Mouse (Mus musculus) midbrain, embryonic 14.5 days (tissue): ENCODE measurements around the gene Taar7a. TPM values are rescaled to one million over a fixed set of nuclear protein-coding genes. Genes with fewer than 3 reads are reported as not detected.

Experiments
- ATAC-seq: fragments of 200-750 bp; cut with Nextera tagmentation; 2 replicates; pipeline ENCODE4 v1.8.0; 2017; ENCODE audit warnings: moderate number of reproducible peaks, moderate library complexity; ENCODE audit not compliant: low FRiP score, low TSS enrichment
- DNase-seq: peaks from one replicate; pipeline ENCODE4 v3.0.0-alpha.2; 2015
- H3K27ac ChIP-seq: fragments of 300-500 bp; sonication (generic); replicated peaks from 2 replicates; pipeline ENCODE4 v1.5.1; 2014; ENCODE audit warnings: mild to moderate bottlenecking, low read depth, low read length, moderate library complexity
- H3K27me3 ChIP-seq: fragments of 300-500 bp; sonication (generic); 2 replicates; pipeline ENCODE4 v1.6.1; 2014; ENCODE audit warnings: low read length, control low read depth, mixed read lengths; ENCODE audit not compliant: control insufficient read depth, insufficient read depth
- H3K36me3 ChIP-seq: fragments of 300-500 bp; sonication (generic); 2 replicates; pipeline ENCODE4 v1.6.1; 2014; ENCODE audit warnings: low read length, control low read depth; ENCODE audit not compliant: control insufficient read depth, insufficient read depth
- H3K4me1 ChIP-seq: fragments of 300-500 bp; sonication (generic); 2 replicates; pipeline ENCODE4 v1.6.1; 2014; ENCODE audit warnings: mild to moderate bottlenecking, antibody characterized with exemption, low read length, control low read depth; ENCODE audit not compliant: control insufficient read depth, insufficient read depth
- H3K4me2 ChIP-seq: fragments of 300-500 bp; sonication (generic); 2 replicates; pipeline ENCODE4 v1.6.1; 2014; ENCODE audit warnings: mild to moderate bottlenecking, low read length, moderate library complexity
- H3K4me3 ChIP-seq: fragments of 300-500 bp; sonication (generic); replicated peaks from 2 replicates; pipeline ENCODE4 v1.5.1; 2014; ENCODE audit warnings: low read depth, low read length
- H3K9ac ChIP-seq: fragments of 300-500 bp; sonication (generic); replicated peaks from 2 replicates; pipeline ENCODE4 v1.6.1; 2014; ENCODE audit warnings: mild to moderate bottlenecking, low read length, moderate library complexity
- H3K9me3 ChIP-seq: fragments of 300-500 bp; sonication (generic); 2 replicates; pipeline ENCODE4 v1.6.1; 2016; ENCODE audit warnings: low read length, control low read depth, mixed read lengths; ENCODE audit not compliant: control insufficient read depth
- WGBS: fragments of 180-500 bp; shearing (Covaris S2); extraction: QIAGEN DNeasy Blood & Tissue Kit; methylation state at CpG from one replicate; pipeline ENCODE4 v1.1.7; 2014; 5-methylcytosine and 5-hydroxymethylcytosine counted together
- polyA plus RNA-seq: library from polyadenylated mRNA; unstranded; fragments of >200 nt; fragmentation: Nextera tagmentation; extraction: Ambion mirVana; gene quantifications from 2 replicates; pipeline ENCODE4 v1.2.1, GENCODE M21; 2014

Gene Taar7a
- polyA plus RNA-seq, 1 experiment from 2014 or later, result not detected

- H3K4me3 ChIP-seq, result no peak overlapping the region
- H3K4me1 ChIP-seq, result no peaks in the 10 kb centered on the region
- DNase-seq (no peak), ATAC-seq (no peak)
- WGBS, result 80% methylated on average over 5 of the region's 5 CpGs
- H3K36me3 ChIP-seq, result no peaks in the 10 kb centered on the region
- no peaks in the 10 kb centered on the region for H3K9me3 ChIP-seq
- H3K27ac ChIP-seq, result no peak overlapping the region
- H3K4me2 ChIP-seq, result no peak overlapping the region
- H3K9ac ChIP-seq, result no peak overlapping the region
- H3K27me3 ChIP-seq, result no peaks in the 10 kb centered on the region
Observed at GRCm38 (mm10) chr10:23986419-23986818, 6.9 kb downstream of the Taar7a start.

GRCm38 (mm10) chr10:23985546-23985945 is 7.7 kb downstream of the Taar7a start, which contains the start of gene Taar6:
TSS of gene Taar6 (minus strand) at chr10:23985646.
- DNase-seq, result no peak
- Histone ChIP-seq H3K9ac (no peak within 1 kb of the TSS), H3K9me3 (no peaks in the 10 kb centered on the region), H3K4me2 (no peak within 1 kb of the TSS), H3K27me3 (no peaks in the 10 kb centered on the region), H3K36me3 (no peaks in the 10 kb centered on the region), H3K27ac (no peak within 1 kb of the TSS), H3K4me1 (no peaks in the 10 kb centered on the region), H3K4me3 (no peak within 1 kb of the TSS)
- WGBS, result 74% methylated on average over 8 of the region's 8 CpGs
- no peak for ATAC-seq

- Histone ChIP-seq H3K36me3 (no peaks in the 10 kb centered on the region), H3K4me3 (no peak overlapping the region), H3K9ac (no peak overlapping the region), H3K9me3 (no peaks in the 10 kb centered on the region), H3K4me2 (no peak overlapping the region), H3K4me1 (no peaks in the 10 kb centered on the region), H3K27ac (no peak overlapping the region), H3K27me3 (no peaks in the 10 kb centered on the region)
- DNase-seq, result peak; percentile 83
- WGBS, result 45% methylated on average over 16 of the region's 16 CpGs
- ATAC-seq, result peak; percentile 55; the same call in 1 of the 2 replicates
Observed at GRCm38 (mm10) chr10:23978901-23979705, 14.2 kb downstream of the Taar7a start.

- no peaks in the 10 kb centered on the region for H3K4me1 ChIP-seq
- H3K36me3 ChIP-seq, result no peaks in the 10 kb centered on the region
- WGBS, result 39% methylated on average over 4 of the region's 4 CpGs
- DNase-seq, result no peak
- no peak overlapping the region for H3K4me2 ChIP-seq
- no peak overlapping the region for H3K9ac ChIP-seq
- no peaks in the 10 kb centered on the region for H3K27me3 ChIP-seq
- ATAC-seq, result no peak
- H3K27ac ChIP-seq, result no peak overlapping the region
- H3K9me3 ChIP-seq, result no peaks in the 10 kb centered on the region
- no peak overlapping the region for H3K4me3 ChIP-seq
Observed at GRCm38 (mm10) chr10:23977958-23978357, 15.3 kb downstream of the Taar7a start.

- DNase-seq, result no peak
- Histone ChIP-seq H3K4me3 (no peak overlapping the region), H3K4me2 (no peak overlapping the region), H3K27ac (no peak overlapping the region), H3K9ac (no peak overlapping the region), H3K36me3 (no peaks in the 10 kb centered on the region), H3K27me3 (no peaks in the 10 kb centered on the region), H3K9me3 (no peaks in the 10 kb centered on the region), H3K4me1 (no peaks in the 10 kb centered on the region)
- WGBS, result 71% methylated on average over 5 of the region's 5 CpGs
- no peak for ATAC-seq
Observed at GRCm38 (mm10) chr10:23971256-23971655, 22.0 kb downstream of the Taar7a start.

GRCm38 (mm10) chr10:23970656-23971165 is 22.6 kb downstream of the Taar7a start, which contains the start of gene Taar5:
TSS of gene Taar5 (plus strand) at chr10:23970706.
- Histone ChIP-seq H3K27ac (no peak within 1 kb of the TSS), H3K4me1 (no peaks in the 10 kb centered on the region), H3K4me3 (no peak within 1 kb of the TSS), H3K27me3 (no peaks in the 10 kb centered on the region), H3K36me3 (no peaks in the 10 kb centered on the region), H3K9ac (no peak within 1 kb of the TSS), H3K4me2 (no peak within 1 kb of the TSS), H3K9me3 (no peaks in the 10 kb centered on the region)
- ATAC-seq (no peak), DNase-seq (no peak)
- 91% methylated on average over 11 of the region's 11 CpGs for WGBS

GRCm38 (mm10) chr10:23964921-23965610 is 28.2 kb downstream of the Taar7a start:
- DNase-seq (no peak), ATAC-seq (no peak)
- no peaks in the 10 kb centered on the region for H3K27me3 ChIP-seq
- no peak overlapping the region for H3K4me3 ChIP-seq
- no peak overlapping the region for H3K9ac ChIP-seq
- no peaks in the 10 kb centered on the region for H3K9me3 ChIP-seq
- H3K4me1 ChIP-seq, result no peaks in the 10 kb centered on the region
- no peak overlapping the region for H3K4me2 ChIP-seq
- no peaks in the 10 kb centered on the region for H3K36me3 ChIP-seq
- WGBS, result 92% methylated on average over 6 of the region's 6 CpGs
- H3K27ac ChIP-seq, result no peak overlapping the region

- no peak for ATAC-seq
Observed at GRCm38 (mm10) chr10:23963444-23963843, 29.8 kb downstream of the Taar7a start.

More at GRCm38 (mm10) chr10:23963444-23963843, 29.8 kb downstream of the Taar7a start:
- Histone ChIP-seq H3K4me2 (no peak overlapping the region), H3K9me3 (no peaks in the 10 kb centered on the region), H3K4me3 (no peak overlapping the region), H3K27me3 (no peaks in the 10 kb centered on the region), H3K9ac (no peak overlapping the region), H3K27ac (no peak overlapping the region), H3K4me1 (no peaks in the 10 kb centered on the region), H3K36me3 (no peaks in the 10 kb centered on the region)
- DNase-seq, result peak; percentile 19
- WGBS, result 51% methylated on average over 3 of the region's 3 CpGs
